Mouse (Mus musculus): Measurements from ENCODE around the gene Dmgdh.

Gene Dmgdh

GRCm38 (mm10) chr13:93772279-93772636, 98.0 kb downstream of the Dmgdh start:
- DNase-seq (ENCODE audit: low read depth, low spot score): no peak

- DNase-seq (ENCODE audit: low read depth, low spot score): no peak
Observed at GRCm38 (mm10) chr13:93772861-93773260, 98.6 kb downstream of the Dmgdh start.

- no peak for DNase-seq (ENCODE audit: low read depth, low spot score)
Observed at GRCm38 (mm10) chr13:93773704-93774315, 99.6 kb downstream of the Dmgdh start.

- no peak for DNase-seq (ENCODE audit: low read depth, low spot score)
Observed at GRCm38 (mm10) chr13:93782823-93783222, 108.6 kb downstream of the Dmgdh start.

- DNase-seq (ENCODE audit: low read depth, low spot score): no peak
Observed at GRCm38 (mm10) chr13:93785329-93785728, 111.1 kb downstream of the Dmgdh start.

GRCm38 (mm10) chr13:93786051-93786450, 111.8 kb downstream of the Dmgdh start:
- no peak for DNase-seq (ENCODE audit: low read depth, low spot score)

- no peak for DNase-seq (ENCODE audit: low read depth, low spot score)
Observed at GRCm38 (mm10) chr13:93787647-93788046, 113.4 kb downstream of the Dmgdh start.

- DNase-seq (ENCODE audit: low read depth, low spot score): peak; percentile 57
Observed at GRCm38 (mm10) chr13:93792945-93793642, 118.9 kb downstream of the Dmgdh start.

GRCm38 (mm10) chr13:93793643-93794182, 119.5 kb downstream of the Dmgdh start:
- no peak for DNase-seq (ENCODE audit: low read depth, low spot score)

- no peak for DNase-seq (ENCODE audit: low read depth, low spot score)
Observed at GRCm38 (mm10) chr13:93797011-93797600, 122.9 kb downstream of the Dmgdh start.

All from embryo, embryonic 11.5 days (tissue).